Mouse (Mus musculus) heart, adult 2 months (tissue): ENCODE measurements around the gene Wscd1. TPM values are rescaled to one million over a fixed set of nuclear protein-coding genes. Genes with fewer than 3 reads are reported as not detected.

ENCODE experiments used
- DNase-seq, 2 experiments: peaks; one replicate each; pipeline ENCODE4 v3.0.0; 2021
- H3K27ac ChIP-seq: fragments of 200-600 bp; 2 replicates; pipeline ENCODE4 v1.8.1; 2022
- H3K27me3 ChIP-seq: fragments of 200-500 bp; 2 replicates; pipeline ENCODE4 v1.6.1; 2012; ENCODE audit warnings: mild to moderate bottlenecking, low read length, inconsistent platforms, mixed read lengths; ENCODE audit not compliant: control insufficient read depth, insufficient read depth
- H3K36me3 ChIP-seq: fragments of 200-500 bp; 2 replicates; pipeline ENCODE4 v1.6.1; 2012; ENCODE audit warnings: low read length, inconsistent platforms; ENCODE audit not compliant: control insufficient read depth, insufficient read depth
- H3K4me1 ChIP-seq: fragments of 200-500 bp; 2 replicates; pipeline ENCODE4 v1.6.1; 2011; ENCODE audit warnings: low read length; ENCODE audit not compliant: control insufficient read depth, insufficient read depth
- H3K4me3 ChIP-seq: fragments of 200-600 bp; 2 replicates; pipeline ENCODE4 v1.8.1; 2022
- H3K79me2 ChIP-seq: fragments of 200-500 bp; replicated peaks from 2 replicates; pipeline ENCODE4 v1.6.1; 2012; ENCODE audit warnings: mild to moderate bottlenecking, inconsistent platforms, low read length, moderate library complexity, mixed read lengths; ENCODE audit not compliant: control insufficient read depth, insufficient read depth
- H3K9ac ChIP-seq: fragments of 200-500 bp; 2 replicates; pipeline ENCODE4 v1.6.1; 2012; ENCODE audit warnings: low read depth, mild to moderate bottlenecking, control low read depth, inconsistent platforms, low read length, mixed read lengths
- CTCF ChIP-seq: fragments of 200-600 bp; IDR thresholded peaks from 2 replicates; pipeline ENCODE4 v1.8.1; 2022; ENCODE audit warnings: antibody characterized with exemption, mild to moderate bottlenecking, moderate library complexity
- EP300 ChIP-seq: fragments of 200-500 bp; IDR thresholded peaks from 2 replicates; pipeline ENCODE4 v1.6.1; 2011; ENCODE audit warnings: low read depth, low read length, control low read depth; ENCODE audit not compliant: insufficient read depth
- POLR2A ChIP-seq: fragments of 200-500 bp; IDR thresholded peaks from 2 replicates; pipeline ENCODE4 v1.6.1; 2011; ENCODE audit warnings: mild to moderate bottlenecking, low read depth, low read length, control low read depth; ENCODE audit not compliant: insufficient read depth
- WGBS: fragments of 180-500 bp; shearing (Covaris S2); methylation state at CpG from one replicate; pipeline ENCODE4 v1.1.7; 2018; 5-methylcytosine and 5-hydroxymethylcytosine counted together
- intact Hi-C: fragments of 180-260 bp; cut with DNase I; formaldehyde crosslinking; loops from one replicate; pipeline ENCODE4 v1.15.1; 2025
- polyA plus RNA-seq: library from polyadenylated mRNA; depleted of rRNA; stranded (reverse); fragments of >200 nt; gene quantifications from 2 replicates; pipeline ENCODE4 v1.2.3, GENCODE M21; 2012
- total RNA-seq, 2 experiments: library from RNA; stranded (reverse); gene quantifications; 2 replicates each; pipeline ENCODE4 v1.2.3; 2021

The Wscd1 gene
- total and polyA plus RNA-seq, 3 experiments, result 6.8 to 10.2 (median 7.3) TPM

GRCm38 (mm10) chr11:71781737-71782354 lies 32.1 kb downstream of the Wscd1 start:
- Histone ChIP-seq H3K79me2 (no peaks in the 10 kb centered on the region), H3K36me3 (no peaks in the 10 kb centered on the region), H3K27ac (no peak overlapping the region), H3K4me3 (no peak overlapping the region), H3K9ac (no peak overlapping the region), H3K4me1 (no peaks in the 10 kb centered on the region), H3K27me3 (no peaks in the 10 kb centered on the region)
- no peak for DNase-seq
- intact Hi-C loops, result no loop called here
- TF ChIP-seq CTCF, result no peak
- 68% methylated on average over 13 of the region's 13 CpGs for WGBS

GRCm38 (mm10) chr11:71785499-71785898 lies 35.8 kb downstream of the Wscd1 start:
- H3K4me3 ChIP-seq, result no peak overlapping the region
- no peaks in the 10 kb centered on the region for H3K4me1 ChIP-seq
- 85% methylated on average over 4 of the region's 4 CpGs for WGBS
- H3K27me3 ChIP-seq, result no peaks in the 10 kb centered on the region
- intact Hi-C loops, result no loop called here
- H3K27ac ChIP-seq, result no peak overlapping the region
- no peaks in the 10 kb centered on the region for H3K36me3 ChIP-seq
- no peaks in the 10 kb centered on the region for H3K79me2 ChIP-seq
- DNase-seq, result no peak
- H3K9ac ChIP-seq, result no peak overlapping the region
- TF ChIP-seq CTCF (no peak), EP300 (no peak), POLR2A (no peak)

DNA sequence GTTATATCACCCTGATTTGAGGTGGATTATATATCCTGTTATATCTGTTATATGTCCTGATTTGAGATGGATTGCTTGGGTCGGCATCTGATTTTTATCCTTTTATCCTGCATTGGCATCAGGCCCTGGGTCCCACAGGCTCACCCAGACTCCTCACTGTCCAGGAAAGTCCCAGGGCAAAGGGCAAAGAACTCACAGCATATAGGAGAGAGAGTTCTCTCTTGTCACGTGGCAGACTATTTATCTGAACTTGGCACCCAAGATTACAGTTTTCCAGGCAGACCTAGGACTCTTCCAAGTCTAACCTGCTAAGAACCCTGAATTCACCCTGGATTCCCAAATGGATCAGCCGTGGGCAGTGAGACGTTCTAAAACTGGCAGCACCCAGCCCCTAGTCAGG lies 38.5 kb downstream of the Wscd1 start:
- Histone ChIP-seq H3K27me3 (no peaks in the 10 kb centered on the region), H3K4me1 (no peaks in the 10 kb centered on the region), H3K36me3 (no peaks in the 10 kb centered on the region), H3K9ac (no peak overlapping the region), H3K27ac (no peak overlapping the region), H3K79me2 (no peaks in the 10 kb centered on the region), H3K4me3 (no peak overlapping the region)
- no peak for TF ChIP-seq CTCF
- no peak for TF ChIP-seq POLR2A
- TF ChIP-seq EP300, result no peak
- DNase-seq, result no peak
- intact Hi-C loops, result no loop called here
- WGBS, result 75% methylated on average over 4 of the region's 4 CpGs

DNA sequence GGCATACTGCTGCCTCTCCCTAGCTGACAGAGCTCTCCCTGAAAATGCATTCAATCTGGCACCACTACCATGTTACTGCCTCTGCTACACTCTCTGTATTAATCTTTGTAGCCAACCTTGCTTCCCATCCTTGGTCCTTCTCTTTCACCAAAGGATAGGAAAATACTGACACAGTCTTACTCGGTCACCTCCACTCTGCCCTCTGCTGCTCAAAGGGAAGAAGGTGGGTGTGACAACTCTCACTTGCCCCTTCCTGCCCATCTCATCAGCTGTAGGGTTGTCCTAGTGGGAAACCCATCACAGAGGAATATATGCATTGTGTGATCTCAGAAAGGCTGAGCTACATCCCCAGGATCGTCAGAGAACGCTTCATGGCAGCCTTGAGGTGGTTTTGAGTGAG lies 40.5 kb downstream of the Wscd1 start:
- Histone ChIP-seq H3K36me3 (no peaks in the 10 kb centered on the region), H3K27ac (no peak overlapping the region), H3K4me1 (no peaks in the 10 kb centered on the region), H3K79me2 (no peaks in the 10 kb centered on the region), H3K4me3 (no peak overlapping the region), H3K9ac (no peak overlapping the region), H3K27me3 (no peaks in the 10 kb centered on the region)
- intact Hi-C loops, result loop anchor here (2.0 kb wide), 1 partner anchor 115 kb away; no protein-coding TSS in a partner anchor
- DNase-seq, result no peak
- TF ChIP-seq POLR2A (no peak), CTCF (peak; percentile 60), EP300 (no peak)
- WGBS, result 58% methylated on average over 3 of the region's 3 CpGs

GRCm38 (mm10) chr11:71799206-71799605 lies 49.5 kb downstream of the Wscd1 start:
- TF ChIP-seq CTCF, result no peak
- Histone ChIP-seq H3K4me1 (no peaks in the 10 kb centered on the region), H3K27me3 (no peaks in the 10 kb centered on the region), H3K79me2 (no peaks in the 10 kb centered on the region), H3K27ac (no peak overlapping the region), H3K4me3 (no peak overlapping the region), H3K9ac (no peak overlapping the region), H3K36me3 (no peaks in the 10 kb centered on the region)
- intact Hi-C loops, result no loop called here
- no peak for DNase-seq
- WGBS, result 78% methylated on average over 4 of the region's 4 CpGs

DNA sequence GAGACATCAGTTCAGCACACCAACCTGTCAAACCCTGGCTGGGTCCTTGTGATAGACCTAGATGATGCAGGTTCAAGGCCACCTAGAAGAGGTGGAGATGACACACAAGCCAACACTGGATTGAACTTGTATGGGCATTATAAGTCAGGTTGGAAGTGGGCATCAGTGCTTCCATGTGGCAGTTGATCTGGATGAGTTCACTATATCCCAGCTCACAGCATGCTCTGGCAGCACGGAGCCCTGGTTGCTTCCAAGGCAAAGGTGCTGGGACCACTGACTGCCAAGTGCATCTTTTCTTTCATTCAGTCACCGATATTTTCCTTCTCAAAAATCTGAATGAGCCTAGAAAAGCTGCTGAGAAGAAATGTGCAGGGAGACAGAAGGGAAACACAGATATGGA lies 58.8 kb downstream of the Wscd1 start:
- no peak overlapping the region for H3K9ac ChIP-seq
- intact Hi-C loops, result no loop called here
- no peaks in the 10 kb centered on the region for H3K36me3 ChIP-seq
- TF ChIP-seq POLR2A (no peak), EP300 (no peak), CTCF (no peak)
- DNase-seq, result no peak
- no peaks in the 10 kb centered on the region for H3K27me3 ChIP-seq
- H3K4me1 ChIP-seq, result no peaks in the 10 kb centered on the region
- WGBS, result 82% methylated on average over 2 of the region's 2 CpGs
- no peaks in the 10 kb centered on the region for H3K79me2 ChIP-seq
- H3K27ac ChIP-seq, result no peak overlapping the region
- no peak overlapping the region for H3K4me3 ChIP-seq

GRCm38 (mm10) chr11:71811828-71812227 lies 62.1 kb downstream of the Wscd1 start:
- H3K4me1 ChIP-seq, result peaks cover under 1% of the 10 kb centered on the region; the same call in 1 of the 2 replicates
- H3K79me2 ChIP-seq, result no peaks in the 10 kb centered on the region
- no peaks in the 10 kb centered on the region for H3K36me3 ChIP-seq
- TF ChIP-seq CTCF (no peak), EP300 (no peak), POLR2A (no peak)
- H3K27me3 ChIP-seq, result no peaks in the 10 kb centered on the region
- intact Hi-C loops, result no loop called here
- WGBS, result 49% methylated on average over 2 of the region's 2 CpGs
- H3K4me3 ChIP-seq, result no peak overlapping the region
- no peak for DNase-seq
- no peak overlapping the region for H3K27ac ChIP-seq
- no peak overlapping the region for H3K9ac ChIP-seq
